Mouse (Mus musculus) embryonic facial prominence, embryonic 14.5 days (tissue): ENCODE measurements around the gene Mertk. TPM values are rescaled to one million over a fixed set of nuclear protein-coding genes. Genes with fewer than 3 reads are reported as not detected.

Source experiments
- ATAC-seq: fragments of 200-750 bp; cut with Nextera tagmentation; 2 replicates; pipeline ENCODE4 v1.8.0; 2017; ENCODE audit warnings: low read depth, moderate number of reproducible peaks, moderate TSS enrichment
- DNase-seq: peaks from one replicate; pipeline ENCODE4 v3.0.0-alpha.2; 2015; ENCODE audit warnings: low spot score
- H3K27ac ChIP-seq: fragments of 300-500 bp; sonication (generic); replicated peaks from 2 replicates; pipeline ENCODE4 v1.5.1; 2014; ENCODE audit warnings: low read depth, mild to moderate bottlenecking, low read length, moderate library complexity
- H3K27me3 ChIP-seq: fragments of 300-500 bp; sonication (generic); replicated peaks from 2 replicates; pipeline ENCODE4 v1.6.1; 2014; ENCODE audit warnings: low read length; ENCODE audit not compliant: control insufficient read depth, insufficient read depth
- H3K36me3 ChIP-seq: fragments of 300-500 bp; sonication (generic); 2 replicates; pipeline ENCODE4 v1.6.1; 2014; ENCODE audit warnings: low read length, mixed read lengths; ENCODE audit not compliant: control insufficient read depth, insufficient read depth
- H3K4me1 ChIP-seq: fragments of 300-500 bp; sonication (generic); 2 replicates; pipeline ENCODE4 v1.6.1; 2014; ENCODE audit warnings: antibody characterized with exemption, low read length; ENCODE audit not compliant: control insufficient read depth, insufficient read depth
- H3K4me2 ChIP-seq: fragments of 300-500 bp; sonication (generic); 2 replicates; pipeline ENCODE4 v1.6.1; 2014; ENCODE audit warnings: low read depth, mild to moderate bottlenecking, low read length, moderate library complexity, mixed read lengths
- H3K4me3 ChIP-seq: fragments of 300-500 bp; sonication (generic); 2 replicates; pipeline ENCODE4 v1.5.1; 2014; ENCODE audit warnings: low read depth, mild to moderate bottlenecking, low read length
- H3K9ac ChIP-seq: fragments of 300-500 bp; sonication (generic); 2 replicates; pipeline ENCODE4 v1.6.1; 2014; ENCODE audit warnings: low read depth, mild to moderate bottlenecking, low read length, moderate library complexity, mixed read lengths
- H3K9me3 ChIP-seq: fragments of 300-500 bp; sonication (generic); 2 replicates; pipeline ENCODE4 v1.6.1; 2016; ENCODE audit warnings: low read length; ENCODE audit not compliant: control insufficient read depth
- WGBS: fragments of 180-500 bp; shearing (Covaris S2); extraction: QIAGEN DNeasy Blood & Tissue Kit; methylation state at CpG from one replicate; pipeline ENCODE4 v1.1.7; 2014; 5-methylcytosine and 5-hydroxymethylcytosine counted together
- polyA plus RNA-seq: library from polyadenylated mRNA; unstranded; fragments of >200 nt; fragmentation: Nextera tagmentation; extraction: Ambion mirVana; gene quantifications from 2 replicates; pipeline ENCODE4 v1.2.1, GENCODE M21; 2014

The Mertk gene
- polyA plus RNA-seq, 1 experiment from 2014 or later, result 9.6 TPM

DNA sequence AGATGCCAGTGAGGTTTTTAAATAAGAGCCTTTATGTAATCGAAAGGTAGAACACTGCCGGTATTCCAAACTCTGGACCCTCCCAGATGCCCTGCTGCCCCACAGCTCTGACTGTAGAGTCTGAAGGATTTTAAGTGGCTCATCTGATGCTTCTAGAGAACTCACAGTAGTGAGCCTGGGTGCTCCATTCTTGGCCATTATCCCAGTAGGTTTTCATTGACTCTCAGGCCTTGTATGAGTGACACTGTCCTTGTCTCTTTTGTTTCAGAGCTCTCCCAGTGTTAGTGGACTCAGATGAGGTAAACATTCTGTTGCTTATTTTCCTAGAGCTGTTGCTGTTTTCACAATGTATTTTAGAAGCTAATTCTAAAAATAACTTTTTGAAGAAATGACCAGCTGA lies 151.3 kb downstream of the Mertk start:
- H3K27me3 ChIP-seq, result no peaks in the 10 kb centered on the region
- no peak for DNase-seq
- no peak overlapping the region for H3K27ac ChIP-seq
- H3K9ac ChIP-seq, result no peak overlapping the region
- no peak overlapping the region for H3K4me3 ChIP-seq
- 100% methylated on average over 2 of the region's 2 CpGs for WGBS
- peaks cover 74% of the 10 kb centered on the region for H3K36me3 ChIP-seq
- ATAC-seq, result no peak
- H3K9me3 ChIP-seq, result no peaks in the 10 kb centered on the region
- H3K4me2 ChIP-seq, result no peak overlapping the region
- H3K4me1 ChIP-seq, result no peaks in the 10 kb centered on the region

Other genes starting within 250 kb of the Mertk start
- gene Spdye4c, start 107.7 kb upstream of the Mertk start, polyA plus RNA-seq, result not detected in 2 replicates
- gene Anapc1, start 11.6 kb upstream of the Mertk start, polyA plus RNA-seq, result 57.4 and 60.0 TPM in 2 replicates
- gene Tmem87b, start 119.2 kb downstream of the Mertk start, polyA plus RNA-seq, result 26.8 and 28.4 TPM in 2 replicates
- 9.1 and 9.8 TPM in 2 replicates for gene Fbln7, start 164.0 kb downstream of the Mertk start, polyA plus RNA-seq
- 7.1 and 7.3 TPM in 2 replicates for gene Zc3h8, start 245.1 kb downstream of the Mertk start, polyA plus RNA-seq